Comparison of ENCODE assay signal across 19 mouse cellular contexts in the genomic region with DNA sequence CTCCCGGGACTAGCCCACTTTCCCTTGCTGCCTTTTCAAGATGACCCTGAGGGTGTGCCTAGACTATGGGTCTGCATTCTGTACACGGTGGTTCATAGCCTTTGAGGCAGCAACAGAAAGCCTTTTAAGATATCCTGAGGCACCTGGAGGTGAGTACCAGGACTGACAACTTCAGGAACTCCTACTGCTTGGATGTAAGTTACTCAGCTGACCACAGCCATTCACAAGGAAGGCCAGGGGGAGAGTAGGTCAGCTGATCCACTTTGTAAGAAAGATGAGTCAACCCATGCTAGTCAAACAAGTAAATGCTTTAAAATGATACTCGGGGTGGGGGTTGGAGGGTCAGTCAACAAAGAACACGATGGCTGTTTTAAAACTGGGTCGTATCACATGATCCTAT. TPM values are rescaled to one million over a fixed set of nuclear protein-coding genes. Genes with fewer than 3 reads are reported as not detected.
"Had no signal": no experiment of that assay in that cellular context is flagged by ENCODE, and none has a peak within 500 bp of the region (broad histone marks: within the 10 kb centered on the region; RNA-seq: fewer than 3 reads in every experiment).

No protein-coding gene starts in this region.

- ATAC-seq: midbrain, embryonic 16.5 days had no signal

- H3K36me3 ChIP-seq: stomach, embryonic 15.5 days had no signal

- H3K4me2 ChIP-seq: lung, embryonic 14.5 days; midbrain, embryonic 12.5 days; neural tube, embryonic 13.5 days; neural tube, embryonic 15.5 days; stomach, embryonic 15.5 days had no signal

- H3K9me3 ChIP-seq: midbrain, embryonic 10.5 days; midbrain, embryonic 12.5 days; neural tube, embryonic 13.5 days; neural tube, embryonic 15.5 days; stomach, embryonic 15.5 days had no signal

- H3K27me3 ChIP-seq: midbrain, embryonic 12.5 days; neural tube, embryonic 13.5 days; neural tube, embryonic 15.5 days; stomach, embryonic 15.5 days had no signal

- H3K9ac ChIP-seq: lung, embryonic 14.5 days; midbrain, embryonic 12.5 days; neural tube, embryonic 13.5 days; neural tube, embryonic 15.5 days; stomach, embryonic 15.5 days had no signal

- H3K27ac ChIP-seq: midbrain, embryonic 10.5 days; midbrain, embryonic 12.5 days; neural tube, embryonic 13.5 days; neural tube, embryonic 15.5 days; stomach, embryonic 15.5 days; stomach, postnatal 0 days had no signal

- DNase-seq: lung, adult 18-20 months; lung, embryonic 14.5 days; lung, postnatal 10 days; lung, postnatal 4 days; midbrain, embryonic 14.5 days; right cerebral cortex, postnatal 14 days; thymus, adult 18-20 months; thymus, postnatal 14 days; thymus, postnatal 36 days had no signal

- H3K4me3 ChIP-seq: midbrain, embryonic 10.5 days; midbrain, embryonic 12.5 days; myocyte; neural tube, embryonic 13.5 days; neural tube, embryonic 15.5 days; stomach, embryonic 15.5 days had no signal

- H3K4me1 ChIP-seq: midbrain, embryonic 12.5 days; neural tube, embryonic 13.5 days; neural tube, embryonic 15.5 days had no signal

RNA-seq across cellular contexts. Expression of a gene that starts 54.9 kb away (rescaled TPM):
- total RNA-seq: megakaryocyte, adult 5-6 weeks; megakaryocyte-erythroid progenitor cell, adult 5-6 weeks had no signal
